Mouse (Mus musculus) liver, embryonic 12.5 days (tissue): Measurements from ENCODE around the gene Hfe. TPM values are rescaled to one million over a fixed set of nuclear protein-coding genes. Genes with fewer than 3 reads are reported as not detected.
"Not testable (repeated sequence)": the region's sequence is repeated elsewhere in the genome, so short reads cannot be mapped to it uniquely, and the experiment has no call there.

Experiments
- ATAC-seq: fragments of 200-750 bp; cut with Nextera tagmentation; 2 replicates; pipeline ENCODE4 v1.8.0; 2017; ENCODE audit warnings: moderate number of reproducible peaks, mild to moderate bottlenecking, moderate library complexity
- H3K27ac ChIP-seq: fragments of 300-500 bp; sonication (generic); 2 replicates; pipeline ENCODE4 v1.5.1; 2016; ENCODE audit warnings: mild to moderate bottlenecking
- H3K27me3 ChIP-seq: fragments of 300-500 bp; sonication (generic); replicated peaks from 2 replicates; pipeline ENCODE4 v1.6.1; 2016; ENCODE audit warnings: mild to moderate bottlenecking, moderate library complexity
- H3K36me3 ChIP-seq: fragments of 300-500 bp; sonication (generic); 2 replicates; pipeline ENCODE4 v1.6.1; 2016; ENCODE audit warnings: mild to moderate bottlenecking, moderate library complexity
- H3K4me1 ChIP-seq: fragments of 300-500 bp; sonication (generic); 2 replicates; pipeline ENCODE4 v1.6.1; 2016
- H3K4me2 ChIP-seq: fragments of 300-500 bp; sonication (generic); 2 replicates; pipeline ENCODE4 v1.6.1; 2016; ENCODE audit warnings: mild to moderate bottlenecking, moderate library complexity
- H3K4me3 ChIP-seq: fragments of 300-500 bp; sonication (generic); 2 replicates; pipeline ENCODE4 v1.5.1; 2016; ENCODE audit warnings: mild to moderate bottlenecking, moderate library complexity
- H3K9ac ChIP-seq: fragments of 300-500 bp; sonication (generic); 2 replicates; pipeline ENCODE4 v1.6.1; 2016; ENCODE audit warnings: mild to moderate bottlenecking, moderate library complexity
- H3K9me3 ChIP-seq: fragments of 300-500 bp; sonication (generic); replicated peaks from 2 replicates; pipeline ENCODE4 v1.6.1; 2016; ENCODE audit warnings: mild to moderate bottlenecking, moderate library complexity
- WGBS: fragments of 180-500 bp; shearing (Covaris S2); methylation state at CpG from one replicate; pipeline ENCODE4 v1.1.7; 2016; ENCODE audit not compliant: insufficient replicate concordance; 5-methylcytosine and 5-hydroxymethylcytosine counted together
- polyA plus RNA-seq: library from polyadenylated mRNA; unstranded; fragments of >200 nt; fragmentation: Nextera tagmentation; extraction: Ambion mirVana; gene quantifications from 2 replicates; pipeline ENCODE4 v1.2.1, GENCODE M21; 2016

The Hfe gene
- polyA plus RNA-seq, 1 experiment from 2014 or later, result 5.7 TPM

DNA sequence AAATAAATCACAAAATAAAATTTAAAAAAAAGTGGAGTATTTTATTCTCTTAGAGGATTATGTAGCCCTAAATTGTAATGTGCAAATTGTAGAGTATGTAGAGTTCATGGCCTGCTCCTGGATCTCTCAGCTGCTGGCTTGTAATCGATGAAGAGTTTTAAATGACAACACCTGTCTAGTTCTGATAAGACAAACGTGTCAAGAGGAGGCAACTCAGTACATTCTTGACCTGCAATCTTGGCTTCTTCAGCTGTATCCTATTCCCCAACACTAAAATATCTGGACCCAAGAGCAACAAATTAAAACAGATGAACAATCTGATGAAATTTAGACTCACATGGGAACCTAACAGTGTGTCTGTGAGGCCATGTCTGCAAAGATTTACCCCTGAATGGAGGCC, 21.2 kb downstream of the Hfe start:
- H3K36me3 ChIP-seq, result peaks cover 4% of the 10 kb centered on the region; the same call in 1 of the 2 replicates
- WGBS, result 19% methylated on average over 2 of the region's 2 CpGs
- H3K9ac ChIP-seq, result peak overlapping the region; percentile 1; the same call in 1 of the 2 replicates
- no peaks in the 10 kb centered on the region for H3K9me3 ChIP-seq
- no peak overlapping the region for H3K4me3 ChIP-seq
- H3K4me1 ChIP-seq, result peaks cover 45% of the 10 kb centered on the region
- H3K27ac ChIP-seq, result no peak overlapping the region
- H3K4me2 ChIP-seq, result no peak overlapping the region
- no peaks in the 10 kb centered on the region for H3K27me3 ChIP-seq
- ATAC-seq, result no peak

DNA sequence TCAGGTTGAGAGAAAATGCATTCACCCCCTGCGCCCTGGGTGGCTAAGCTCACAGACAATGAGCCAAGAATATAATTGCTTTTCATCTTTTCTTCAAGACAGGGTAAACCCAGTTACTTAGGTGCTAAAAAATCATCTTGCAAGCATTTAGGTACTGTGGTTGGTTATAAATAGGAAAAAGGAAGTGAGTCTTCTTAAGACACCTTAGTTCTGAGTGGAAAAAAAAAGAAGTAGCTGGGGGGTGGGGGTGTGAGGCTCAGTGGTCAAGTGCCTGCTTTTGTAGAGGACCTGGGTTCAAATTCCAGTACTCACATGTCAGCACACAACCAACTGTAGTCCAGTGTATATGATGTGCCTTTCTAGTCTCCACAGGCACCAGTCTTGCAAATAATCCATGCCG, 21.7 kb downstream of the Hfe start:
- H3K9ac ChIP-seq, result peak overlapping the region; percentile 27
- ATAC-seq, result no peak
- no peak overlapping the region for H3K4me3 ChIP-seq
- peaks cover 45% of the 10 kb centered on the region for H3K4me1 ChIP-seq
- H3K27me3 ChIP-seq, result no peaks in the 10 kb centered on the region
- 93% methylated on average over 2 of the region's 2 CpGs for WGBS
- peaks cover 4% of the 10 kb centered on the region; the same call in 1 of the 2 replicates for H3K36me3 ChIP-seq
- H3K4me2 ChIP-seq, result 0 out of 2 replicates have a peak overlapping the region, but pooled peaks have one; percentile 7
- H3K9me3 ChIP-seq, result no peaks in the 10 kb centered on the region
- no peak overlapping the region for H3K27ac ChIP-seq

DNA sequence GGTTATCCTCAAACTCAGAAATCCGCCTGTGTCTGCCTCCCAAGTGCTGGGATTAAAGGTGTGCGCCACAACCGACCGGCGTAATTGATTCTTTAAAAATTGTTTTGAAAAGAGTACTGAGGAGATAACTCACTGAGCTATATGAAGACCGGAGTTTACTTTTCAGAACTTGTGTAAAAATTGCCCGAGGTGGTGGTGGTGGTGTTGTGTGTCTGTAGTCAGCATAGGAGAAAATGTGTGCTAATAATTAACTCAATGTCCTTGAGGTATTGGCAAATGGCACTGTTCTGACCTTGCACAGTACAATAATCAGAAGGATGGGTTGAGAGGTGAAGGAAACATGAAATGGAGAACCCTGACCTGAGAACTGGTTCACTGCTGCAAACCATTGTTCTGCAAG, 22.7 kb downstream of the Hfe start:
- H3K4me2 ChIP-seq, result peak overlapping the region; percentile 29; the same call in 1 of the 2 replicates
- no peak overlapping the region for H3K4me3 ChIP-seq
- peaks cover 4% of the 10 kb centered on the region; the same call in 1 of the 2 replicates for H3K36me3 ChIP-seq
- no peaks in the 10 kb centered on the region for H3K27me3 ChIP-seq
- no peak for ATAC-seq
- 86% methylated on average over 7 of the region's 7 CpGs for WGBS
- peak overlapping the region; percentile 29; the same call in 1 of the 2 replicates for H3K9ac ChIP-seq
- no peaks in the 10 kb centered on the region for H3K9me3 ChIP-seq
- H3K27ac ChIP-seq, result peak overlapping the region; percentile 48; the same call in 1 of the 2 replicates
- H3K4me1 ChIP-seq, result peaks cover 47% of the 10 kb centered on the region

DNA sequence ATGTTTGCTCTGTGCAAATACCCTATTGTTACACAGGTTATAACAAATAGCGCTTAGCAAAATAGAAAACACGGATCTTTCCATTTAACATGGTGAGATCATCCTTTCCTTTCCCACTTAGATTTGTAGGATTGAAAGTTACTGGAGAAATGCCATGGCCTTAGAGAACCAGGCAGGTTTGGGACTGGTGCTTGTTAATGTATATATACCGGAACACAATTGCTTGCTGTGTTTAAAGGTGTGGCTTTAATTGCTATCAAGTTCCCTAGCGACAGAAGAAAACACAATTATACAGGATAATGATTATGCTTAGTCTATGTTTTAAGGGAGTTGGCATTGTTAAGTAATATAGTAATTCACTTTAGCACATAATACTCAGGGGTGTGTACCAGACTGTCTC, 23.5 kb downstream of the Hfe start:
- peaks cover 55% of the 10 kb centered on the region for H3K4me1 ChIP-seq
- peak overlapping the region; percentile 39 for H3K9ac ChIP-seq
- WGBS, result 79% methylated on average over 4 of the region's 4 CpGs
- H3K36me3 ChIP-seq, result peaks cover 4% of the 10 kb centered on the region; the same call in 1 of the 2 replicates
- no peaks in the 10 kb centered on the region for H3K27me3 ChIP-seq
- no peaks in the 10 kb centered on the region for H3K9me3 ChIP-seq
- peak overlapping the region; percentile 40 for H3K4me2 ChIP-seq
- no peak for ATAC-seq
- H3K4me3 ChIP-seq, result peak overlapping the region; percentile 9
- no peak overlapping the region for H3K27ac ChIP-seq

DNA sequence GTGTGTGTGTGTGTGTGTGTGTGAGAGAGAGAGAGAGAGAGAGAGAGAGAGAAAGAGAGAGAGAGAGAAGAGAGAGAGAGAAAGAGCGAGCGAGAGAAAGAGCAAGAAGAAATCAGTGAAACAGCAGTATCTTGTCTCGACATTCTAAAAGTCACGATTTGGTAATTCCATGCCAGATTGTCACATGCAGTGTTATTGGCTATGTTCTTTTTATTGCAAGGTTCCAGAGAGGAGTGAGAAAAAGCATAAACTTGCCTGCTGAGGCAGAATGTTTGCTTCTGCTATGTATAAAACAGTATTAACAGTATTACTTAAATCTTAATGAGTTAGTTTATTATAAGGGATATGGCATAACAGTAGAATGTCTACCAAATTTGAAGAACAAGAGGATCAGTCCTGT, 24.7 kb downstream of the Hfe start:
- Histone ChIP-seq H3K9ac (peak overlapping the region; percentile 82), H3K27ac (peak overlapping the region; percentile 99), H3K4me3 (peak overlapping the region; percentile 60), H3K27me3 (no peaks in the 10 kb centered on the region), H3K4me1 (peaks cover 61% of the 10 kb centered on the region), H3K4me2 (peak overlapping the region; percentile 78), H3K9me3 (no peaks in the 10 kb centered on the region), H3K36me3 (peaks cover 4% of the 10 kb centered on the region; the same call in 1 of the 2 replicates)
- no peak for ATAC-seq
- WGBS, result 61% methylated on average over 4 of the region's 4 CpGs

DNA sequence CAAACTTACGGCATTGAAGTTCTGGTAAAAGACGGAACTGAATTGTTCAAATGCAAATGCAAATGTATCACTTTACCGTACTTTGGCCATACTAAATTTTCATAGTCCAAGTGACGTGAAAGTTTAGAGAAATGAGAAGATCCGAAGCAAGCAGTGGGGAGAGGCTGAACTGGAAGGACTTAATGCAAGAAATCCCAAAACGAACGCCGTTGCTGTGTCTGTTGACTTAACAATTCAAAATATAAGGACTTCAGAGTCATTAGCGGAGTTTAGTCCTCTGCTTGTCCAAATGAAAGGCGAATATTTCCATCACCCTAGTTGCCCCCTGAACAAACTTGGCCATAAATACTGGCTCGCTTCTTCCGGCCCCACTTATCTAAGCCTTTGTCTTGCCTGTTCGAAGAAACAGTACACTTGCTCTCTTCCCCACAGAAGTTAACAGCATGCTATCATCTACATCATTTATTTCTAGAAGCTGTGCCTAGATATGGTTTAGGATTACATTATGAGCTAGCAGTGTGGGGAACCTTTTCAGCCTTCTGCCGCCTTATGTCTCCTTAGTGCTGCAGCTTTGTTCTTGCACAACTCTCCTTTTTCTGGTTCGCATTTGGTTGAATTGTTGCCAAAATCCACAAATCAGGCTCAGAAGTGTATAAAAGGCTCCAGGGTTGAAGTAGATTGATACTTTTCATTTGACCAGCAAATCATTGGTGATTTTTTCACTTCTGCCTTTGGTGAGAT, 25.4 kb downstream of the Hfe start:
- peak overlapping the region; percentile 60 for H3K4me3 ChIP-seq
- no peaks in the 10 kb centered on the region for H3K9me3 ChIP-seq
- peak overlapping the region; percentile 78 for H3K4me2 ChIP-seq
- ATAC-seq, result no peak
- H3K27me3 ChIP-seq, result no peaks in the 10 kb centered on the region
- peak overlapping the region; percentile 82 for H3K9ac ChIP-seq
- peaks cover 61% of the 10 kb centered on the region for H3K4me1 ChIP-seq
- peak overlapping the region; percentile 99 for H3K27ac ChIP-seq
- no peaks in the 10 kb centered on the region for H3K36me3 ChIP-seq
- WGBS, result 7% methylated on average over 15 of the region's 15 CpGs

DNA sequence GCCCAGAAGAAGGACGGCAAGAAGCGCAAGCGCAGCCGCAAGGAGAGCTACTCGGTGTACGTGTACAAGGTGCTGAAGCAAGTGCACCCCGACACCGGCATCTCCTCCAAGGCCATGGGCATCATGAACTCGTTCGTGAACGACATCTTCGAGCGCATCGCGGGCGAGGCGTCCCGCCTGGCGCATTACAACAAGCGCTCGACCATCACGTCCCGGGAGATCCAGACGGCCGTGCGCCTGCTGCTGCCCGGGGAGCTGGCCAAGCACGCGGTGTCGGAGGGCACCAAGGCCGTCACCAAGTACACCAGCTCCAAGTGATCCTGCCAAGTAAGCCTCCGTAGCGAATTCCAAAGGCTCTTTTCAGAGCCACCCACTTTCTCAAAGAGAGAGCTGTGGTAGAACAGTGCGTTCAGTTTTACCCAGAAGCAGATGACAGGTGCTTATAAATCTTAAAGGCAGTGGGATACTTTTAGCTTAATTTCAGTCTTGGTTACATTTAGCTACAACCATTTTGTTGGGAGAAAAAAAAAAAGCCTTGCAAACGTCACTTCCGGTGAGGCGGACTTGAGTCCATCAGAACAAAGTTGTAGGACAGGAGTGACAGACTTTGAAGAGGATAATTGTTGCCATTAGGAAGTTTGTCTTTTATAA, 26.2 kb downstream of the Hfe start:
- H3K4me3 ChIP-seq, result peak overlapping the region; percentile 60
- H3K9me3 ChIP-seq, H3K27me3 ChIP-seq, H3K36me3 ChIP-seq: not testable (repeated sequence)
- H3K9ac ChIP-seq, result peak overlapping the region; percentile 82
- H3K27ac ChIP-seq, result peak overlapping the region; percentile 99
- WGBS, result under 1% methylated on average over 16 of the region's 37 CpGs
- H3K4me1 ChIP-seq, result peaks cover 64% of the 10 kb centered on the region
- ATAC-seq, result peak; percentile 41
- H3K4me2 ChIP-seq, result peak overlapping the region; percentile 78

DNA sequence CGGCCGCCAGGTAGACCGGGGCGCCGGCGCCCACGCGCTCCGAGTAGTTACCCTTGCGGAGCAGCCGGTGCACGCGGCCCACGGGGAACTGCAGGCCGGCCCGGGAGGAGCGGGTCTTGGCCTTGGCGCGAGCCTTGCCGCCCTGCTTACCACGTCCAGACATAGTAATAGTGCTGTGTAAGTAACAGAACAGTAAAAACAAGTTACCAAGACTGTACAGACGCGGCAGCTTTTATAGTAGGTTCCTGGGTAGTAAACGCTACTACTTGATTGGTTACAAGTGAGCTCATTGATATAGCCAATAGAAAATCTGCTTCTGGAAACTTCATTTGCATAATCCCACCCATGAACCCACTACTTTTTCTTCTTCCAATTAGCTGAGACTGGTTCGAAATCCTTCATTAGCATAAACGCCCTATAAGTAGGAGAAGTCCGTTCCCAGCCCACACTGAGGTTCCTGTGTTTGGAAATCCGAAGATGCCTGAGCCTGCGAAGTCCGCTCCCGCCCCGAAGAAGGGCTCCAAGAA, 26.8 kb downstream of the Hfe start, which contains the start of the genes Hist1h2ac and Hist1h2bc:
Gene Hist1h2ac, minus strand, starts transcription at position 194 of the 527 bp plus-strand sequence.
Gene Hist1h2bc, plus strand, starts transcription at position 445 of the 527 bp plus-strand sequence.
- peak; percentile 94 for ATAC-seq
- Histone ChIP-seq H3K4me1 (peaks cover 59% of the 10 kb centered on the region), H3K4me2 (peak within 1 kb of the TSS; percentile 78), H3K9ac (peak within 1 kb of the TSS; percentile 82), H3K9me3 (no peaks in the 10 kb centered on the region), H3K27me3 (no peaks in the 10 kb centered on the region), H3K27ac (peak within 1 kb of the TSS; percentile 99), H3K4me3 (peak within 1 kb of the TSS; percentile 60), H3K36me3 (no peaks in the 10 kb centered on the region)
- 0% methylated on average over 29 of the region's 32 CpGs for WGBS

DNA sequence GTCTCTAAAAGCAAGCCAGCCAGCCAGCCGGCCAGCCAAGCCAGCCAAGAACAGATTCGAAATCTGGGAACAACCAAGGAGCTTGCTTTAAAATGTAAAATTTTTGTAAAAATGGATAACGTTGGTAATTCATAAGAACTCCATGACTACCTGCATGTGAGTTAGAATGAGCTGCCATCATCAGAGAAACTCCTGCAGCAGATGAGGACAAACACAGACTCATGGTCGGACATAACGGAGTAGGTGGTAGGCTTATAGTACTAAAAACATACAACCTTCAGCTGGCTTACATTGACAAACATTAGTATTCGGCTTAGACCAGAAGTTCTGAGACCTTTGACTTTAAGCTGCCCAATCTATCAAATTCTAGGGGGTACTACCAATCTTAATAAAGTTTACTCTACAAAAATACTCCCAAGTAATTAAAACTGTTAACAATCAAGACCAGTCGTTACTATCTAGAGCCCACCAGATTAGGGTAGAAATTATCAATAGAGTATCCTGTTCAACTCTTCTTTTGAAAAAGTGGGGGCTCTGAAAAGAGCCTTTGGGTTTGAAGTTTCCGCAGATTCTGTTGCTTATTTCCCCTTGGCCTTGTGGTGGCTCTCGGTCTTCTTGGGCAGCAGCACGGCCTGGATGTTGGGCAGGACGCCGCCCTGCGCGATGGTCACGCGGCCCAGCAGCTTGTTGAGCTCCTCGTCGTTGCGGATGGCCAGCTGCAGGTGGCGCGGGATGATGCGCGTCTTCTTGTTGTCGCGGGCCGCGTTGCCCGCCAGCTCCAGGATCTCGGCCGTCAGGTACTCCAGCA, 27.5 kb downstream of the Hfe start:
- not testable (repeated sequence) for ATAC-seq
- WGBS, result 7% methylated on average over 16 of the region's 30 CpGs

DNA sequence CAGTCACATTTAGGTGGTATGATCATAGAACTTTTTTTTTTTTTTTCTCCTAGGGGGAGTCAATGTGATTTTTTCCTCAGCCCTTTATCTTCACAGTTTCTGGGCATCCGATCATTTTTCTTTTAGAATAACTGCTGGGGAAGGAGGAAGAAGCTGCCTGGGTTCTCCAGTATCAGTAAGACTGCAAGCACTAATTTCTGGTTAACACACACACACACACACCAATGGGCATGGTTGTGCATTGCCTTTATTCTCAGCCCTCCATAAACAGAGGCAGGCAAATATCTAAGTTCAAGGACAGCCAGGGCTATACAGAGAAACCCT, 28.1 kb downstream of the Hfe start:
- peak overlapping the region; percentile 51 for H3K4me3 ChIP-seq
- H3K27me3 ChIP-seq, result no peaks in the 10 kb centered on the region
- peaks cover 52% of the 10 kb centered on the region for H3K4me1 ChIP-seq
- 12% methylated on average over 1 of the region's 1 CpGs for WGBS
- peak overlapping the region; percentile 76 for H3K9ac ChIP-seq
- peak overlapping the region; percentile 97 for H3K27ac ChIP-seq
- H3K9me3 ChIP-seq, result no peaks in the 10 kb centered on the region
- no peaks in the 10 kb centered on the region for H3K36me3 ChIP-seq
- ATAC-seq, result no peak
- peak overlapping the region; percentile 75 for H3K4me2 ChIP-seq

More for the DNA sequence above, 27.5 kb downstream of the Hfe start:
- not testable (repeated sequence) for H3K36me3 ChIP-seq, H3K9me3 ChIP-seq, H3K27me3 ChIP-seq
- peak overlapping the region; percentile 51 for H3K4me3 ChIP-seq
- H3K4me2 ChIP-seq, result peak overlapping the region; percentile 75
- H3K4me1 ChIP-seq, result peaks cover 54% of the 10 kb centered on the region
- peak overlapping the region; percentile 76 for H3K9ac ChIP-seq
- H3K27ac ChIP-seq, result peak overlapping the region; percentile 97

DNA sequence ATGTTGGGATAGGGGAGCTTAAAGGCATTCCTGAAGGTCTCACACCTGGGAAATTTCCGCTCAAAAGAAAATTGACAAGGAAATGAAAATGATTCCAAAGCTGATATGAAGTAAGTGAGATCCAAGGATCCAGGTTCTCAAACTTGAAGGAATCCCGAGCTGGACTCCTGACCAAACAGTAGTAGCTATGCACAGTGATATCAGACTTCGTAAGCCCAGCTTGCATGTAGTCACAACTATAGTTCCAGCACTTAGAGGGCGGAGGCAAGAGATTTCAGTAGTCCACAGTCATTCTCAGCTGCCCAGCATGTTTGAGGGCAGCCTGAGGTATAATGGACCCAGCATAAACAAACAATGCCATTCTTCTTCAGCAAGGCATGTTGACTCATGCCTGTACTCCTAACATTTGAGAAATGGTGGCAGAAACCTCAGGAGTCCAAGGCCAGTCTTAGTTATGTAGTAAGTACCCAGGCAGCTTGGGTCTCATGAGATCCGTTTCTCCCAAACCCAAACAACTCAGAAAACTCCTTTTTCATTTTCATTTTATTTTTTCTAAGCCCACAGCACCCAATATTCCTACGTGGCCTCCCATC, 28.6 kb downstream of the Hfe start:
- no peaks in the 10 kb centered on the region for H3K36me3 ChIP-seq
- H3K27me3 ChIP-seq, result no peaks in the 10 kb centered on the region
- peak overlapping the region; percentile 76 for H3K9ac ChIP-seq
- peaks cover 47% of the 10 kb centered on the region for H3K4me1 ChIP-seq
- 71% methylated on average over 6 of the region's 6 CpGs for WGBS
- peak overlapping the region; percentile 97 for H3K27ac ChIP-seq
- no peaks in the 10 kb centered on the region for H3K9me3 ChIP-seq
- H3K4me2 ChIP-seq, result peak overlapping the region; percentile 75
- no peak for ATAC-seq
- peak overlapping the region; percentile 51 for H3K4me3 ChIP-seq
